Mouse (Mus musculus) lung, postnatal 0 days (tissue): ENCODE results near the gene Tmc8.

Experiments
- CTCF ChIP-seq: IDR thresholded peaks from 2 replicates; pipeline ENCODE4 v1.5.1; 2016; ENCODE audit warnings: antibody characterized with exemption, mild to moderate bottlenecking
- EP300 ChIP-seq: IDR thresholded peaks from 2 replicates; pipeline ENCODE4 v1.6.1; 2016; ENCODE audit warnings: antibody characterized with exemption, mild to moderate bottlenecking, control low read depth

DNA sequence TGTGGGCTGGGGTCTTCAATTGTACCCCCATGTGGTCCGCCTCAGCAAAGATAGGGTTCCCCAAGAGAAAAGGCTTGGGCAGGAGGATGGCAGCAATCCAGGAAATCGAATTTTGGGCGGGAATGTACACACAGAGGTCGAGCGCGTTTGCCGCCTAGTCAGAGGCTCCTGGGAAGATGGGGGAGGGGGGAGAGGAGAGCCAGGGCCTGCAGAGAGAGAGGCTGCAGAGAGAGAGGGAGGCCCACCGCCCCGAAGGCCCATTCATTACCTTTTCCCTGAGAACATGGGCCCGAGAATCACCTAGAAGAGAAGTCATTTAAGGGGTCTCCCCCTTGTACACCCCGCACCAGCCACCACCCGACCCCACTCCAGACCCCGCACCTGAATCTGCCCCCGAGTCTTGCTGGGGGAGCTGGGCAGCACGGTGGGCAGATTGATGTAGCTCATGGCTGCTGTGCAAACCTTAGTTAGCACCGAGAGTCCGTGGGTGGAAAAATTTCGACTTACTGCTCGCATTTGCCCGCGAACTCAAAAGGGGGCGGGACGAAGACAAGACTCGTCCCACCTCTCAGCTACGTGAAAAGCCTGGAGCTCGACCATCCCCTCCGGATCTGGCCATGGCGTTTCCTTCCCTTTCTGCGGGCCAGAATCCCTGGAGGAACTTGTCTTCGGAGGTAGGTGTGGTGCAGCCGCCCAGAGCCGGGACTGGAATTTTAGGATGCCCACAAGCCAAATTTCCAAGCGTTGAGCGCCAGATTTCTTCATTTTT is 43.6 kb downstream of the Tmc8 start, which contains the start of the genes Afmid and Tk1:
- no peak for TF ChIP-seq CTCF
- TF ChIP-seq EP300, result no peak
